Mouse (Mus musculus) spleen, adult 2 months (tissue): Measurements from ENCODE around the gene Ankrd13a.

ENCODE experiments used
- CTCF ChIP-seq: fragments of 200-500 bp; IDR thresholded peaks from 2 replicates; pipeline ENCODE4 v1.5.1; 2011; ENCODE audit warnings: mild to moderate bottlenecking, inconsistent platforms; ENCODE audit not compliant: insufficient read depth, insufficient read length, insufficient replicate concordance; ENCODE audit errors: extremely low read depth
- POLR2A ChIP-seq: fragments of 200-500 bp; IDR thresholded peaks from 2 replicates; pipeline ENCODE4 v1.6.1; 2011; ENCODE audit warnings: low read depth, low read length, inconsistent platforms

DNA sequence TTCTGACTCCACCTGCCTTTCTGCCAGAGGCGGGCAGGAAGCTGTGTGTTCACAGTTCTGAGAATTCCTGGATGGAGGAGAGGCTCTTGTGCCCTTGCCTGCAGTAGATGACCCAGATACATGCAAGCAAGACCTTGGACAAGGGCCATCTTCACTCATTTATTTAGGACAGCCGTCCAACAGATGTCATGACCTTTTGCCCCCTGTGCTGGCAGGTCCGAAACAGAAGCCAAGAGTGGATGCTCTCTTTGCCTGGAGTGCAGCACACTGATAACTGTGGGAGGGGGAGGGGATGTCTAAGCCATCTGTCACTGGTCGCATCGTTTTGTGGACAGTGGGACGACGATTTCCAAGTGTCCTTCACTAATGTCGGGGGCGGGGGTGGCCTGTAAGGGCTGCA, 20.8 kb downstream of the Ankrd13a start:
- TF ChIP-seq CTCF: no peak
- TF ChIP-seq POLR2A: no peak
